Mouse (Mus musculus) C3H10T1/2 (cell line): ENCODE data around the gene Crtam. TPM values are rescaled to one million over a fixed set of nuclear protein-coding genes. Genes with fewer than 3 reads are reported as not detected.

ENCODE experiments used
- polyA plus RNA-seq, 2 experiments: library from polyadenylated mRNA; unstranded; fragments of >200 nt; fragmentation: generic; extraction: Trizol; gene quantifications; one replicate each; pipeline ENCODE4 v1.2.1; 2012; ENCODE audit warnings: missing spikeins in 2 of 2

Gene Crtam
- polyA plus RNA-seq: not detected

GRCm38 (mm10) chr9:41004415-41004814 is at the start of gene Crtam:
Crtam (minus strand) TSS chr9:41004628.

GRCm38 (mm10) chr9:40963586-40964417 is 40.6 kb downstream of the Crtam start, which contains the start of gene Jhy:
Jhy (minus strand) TSS chr9:40964118.

Other genes with a start within 250 kb of the Crtam start
- gene Hspa8, start 203.6 kb downstream of the Crtam start, polyA plus RNA-seq: 1,000 to 10,000 TPM in 1 of 2 experiments, 100 to 1,000 TPM in 1; 421 to 1,124 TPM
- not detected for gene Bsx, start 130.5 kb downstream of the Crtam start, polyA plus RNA-seq
- not detected for gene Jhy, start 40.5 kb downstream of the Crtam start, polyA plus RNA-seq
- gene Ubash3b, start 157.1 kb upstream of the Crtam start, polyA plus RNA-seq: under 1 TPM; 0.47 to 0.98 TPM